Mouse (Mus musculus) retina, postnatal 7 days (tissue): ENCODE measurements around the gene Cdhr3.
"Not testable (repeated sequence)": the region's sequence is repeated elsewhere in the genome, so short reads cannot be mapped to it uniquely, and the experiment has no call there.

ENCODE experiments used
- DNase-seq: peaks from one replicate; pipeline ENCODE4 v3.0.0-alpha.2; 2012; ENCODE audit warnings: low read depth, low spot score

Cdhr3 gene

DNA sequence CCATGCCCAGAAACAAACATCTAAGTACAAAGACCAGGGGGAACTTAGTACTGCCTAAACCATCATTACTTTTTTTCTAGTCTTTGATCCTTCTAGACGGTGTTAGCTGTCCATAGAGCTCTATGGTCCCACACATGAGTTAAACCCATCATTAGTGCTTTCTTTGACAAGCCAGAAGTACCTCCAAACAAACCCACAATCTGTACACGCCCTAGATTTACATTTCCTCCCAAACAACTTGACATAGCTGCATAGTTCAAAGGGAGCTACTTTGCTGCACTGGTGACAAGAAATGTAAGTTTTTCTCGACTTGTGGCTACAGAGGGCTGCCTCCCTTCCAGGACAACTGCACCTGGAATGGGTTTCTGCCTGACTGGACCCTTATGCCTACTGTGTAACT lies 16.4 kb downstream of the Cdhr3 start:
- no peak for DNase-seq

DNA sequence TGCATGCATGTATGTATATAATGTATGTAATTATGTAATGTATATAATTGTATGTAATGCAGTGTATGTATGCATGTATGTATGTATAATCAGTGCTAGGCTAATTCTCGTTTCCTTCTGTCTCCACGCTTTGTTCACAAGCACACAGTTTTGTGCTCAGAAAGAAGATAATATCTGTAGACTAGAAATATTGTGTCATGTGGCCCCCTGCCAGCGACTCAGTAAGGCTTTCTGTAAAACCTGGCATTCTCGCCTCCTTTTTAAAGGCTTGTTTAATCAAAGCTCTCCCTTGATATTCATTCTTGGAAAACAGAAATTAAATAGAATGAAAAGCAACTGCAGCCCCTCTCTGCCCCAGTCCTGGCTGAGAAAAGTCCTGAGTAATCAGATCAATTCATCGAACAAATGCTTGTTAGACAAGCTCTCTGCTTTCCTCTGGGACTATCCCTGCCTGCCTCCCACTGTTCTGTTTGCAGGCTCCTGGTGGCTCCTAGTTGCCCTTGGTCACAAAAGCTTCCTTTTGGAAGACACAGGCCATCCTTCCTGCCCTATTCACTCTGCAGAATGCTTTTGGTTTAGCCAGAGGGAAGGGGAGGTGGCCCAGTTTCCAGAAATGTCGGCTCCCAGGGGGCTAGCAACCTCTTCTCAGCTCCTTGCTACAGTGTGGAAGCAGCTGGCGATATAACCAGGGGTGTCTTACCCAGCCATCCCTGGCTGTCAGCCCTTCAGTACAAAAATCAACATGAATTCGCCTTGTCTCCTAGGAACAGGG lies 20.6 kb downstream of the Cdhr3 start:
- DNase-seq: no peak

DNA sequence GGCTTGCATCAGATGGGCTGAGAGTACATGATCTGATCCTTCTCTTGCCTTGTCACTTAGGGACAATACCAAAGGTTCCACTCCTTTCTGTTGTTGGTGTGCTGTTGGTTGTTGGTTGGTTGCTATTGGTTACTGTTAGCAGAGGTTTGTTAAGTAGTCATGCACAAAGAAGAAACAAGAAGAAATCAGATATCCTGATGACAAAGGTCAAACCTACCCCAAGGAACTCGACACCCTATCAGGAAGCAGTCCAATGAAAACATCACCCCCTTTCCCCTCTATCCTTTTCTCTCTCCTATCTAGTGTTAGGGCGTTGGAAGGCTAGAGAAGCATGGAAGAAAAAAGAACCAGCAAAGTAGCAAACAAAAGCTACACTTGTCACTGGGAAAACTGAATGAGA lies 23.7 kb downstream of the Cdhr3 start:
- no peak for DNase-seq

DNA sequence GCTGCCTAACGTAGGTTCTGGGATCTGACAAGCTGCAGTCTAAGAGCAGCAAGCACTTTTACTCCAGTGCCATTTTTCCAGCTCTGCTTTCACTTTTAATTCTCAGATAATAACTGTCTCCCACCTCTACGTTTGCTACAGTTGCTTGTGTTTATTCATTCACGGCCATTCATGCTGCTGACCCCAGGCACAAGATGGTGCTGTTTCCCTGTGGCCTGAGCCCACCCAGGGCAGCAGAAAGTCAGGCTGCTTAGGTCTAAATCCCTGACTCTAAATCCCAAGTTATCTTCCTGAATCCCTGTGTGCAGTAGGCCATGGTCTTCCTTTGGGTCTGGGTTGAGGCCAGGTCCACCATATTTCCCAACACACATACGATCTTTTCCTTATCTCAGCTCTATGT lies 26.3 kb downstream of the Cdhr3 start:
- DNase-seq: no peak

DNA sequence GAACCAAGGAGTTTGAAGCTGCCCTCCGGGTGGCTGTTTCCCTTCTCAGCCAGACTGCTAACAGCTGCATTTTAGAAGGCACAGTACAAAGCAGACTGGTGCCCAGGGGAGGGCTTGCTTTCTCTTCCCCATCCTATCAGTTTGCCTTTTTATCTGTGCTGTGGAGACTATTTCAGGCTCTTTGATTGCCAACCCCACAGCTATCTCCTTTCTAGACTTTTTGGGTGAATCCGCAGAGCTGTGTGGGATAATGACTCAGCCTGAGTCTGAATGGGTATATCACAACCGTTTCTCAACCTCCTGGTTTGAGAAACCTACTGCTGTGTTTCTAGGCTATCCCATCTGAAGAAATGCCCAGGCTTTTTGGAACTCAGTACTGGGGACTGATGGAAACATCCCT lies 27.5 kb downstream of the Cdhr3 start:
- DNase-seq: no peak

DNA sequence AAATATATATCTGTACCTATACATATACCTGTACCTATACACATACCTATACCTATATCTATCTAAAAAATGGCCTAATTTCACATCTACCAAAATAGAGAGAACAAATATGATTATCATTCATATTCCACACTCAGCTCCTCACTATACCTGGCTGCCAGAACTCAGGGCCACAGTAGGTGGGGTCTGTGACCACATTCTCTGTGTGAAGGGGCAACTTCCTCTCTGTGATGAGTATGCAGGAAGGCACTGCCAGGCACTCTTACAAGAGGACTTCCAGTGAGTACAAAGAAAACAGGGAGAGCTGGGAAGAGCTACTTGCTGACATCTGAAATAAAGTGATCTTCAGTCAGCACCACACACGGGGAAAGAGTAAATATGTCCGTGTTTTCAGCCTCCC lies 28.4 kb downstream of the Cdhr3 start:
- DNase-seq: no peak

DNA sequence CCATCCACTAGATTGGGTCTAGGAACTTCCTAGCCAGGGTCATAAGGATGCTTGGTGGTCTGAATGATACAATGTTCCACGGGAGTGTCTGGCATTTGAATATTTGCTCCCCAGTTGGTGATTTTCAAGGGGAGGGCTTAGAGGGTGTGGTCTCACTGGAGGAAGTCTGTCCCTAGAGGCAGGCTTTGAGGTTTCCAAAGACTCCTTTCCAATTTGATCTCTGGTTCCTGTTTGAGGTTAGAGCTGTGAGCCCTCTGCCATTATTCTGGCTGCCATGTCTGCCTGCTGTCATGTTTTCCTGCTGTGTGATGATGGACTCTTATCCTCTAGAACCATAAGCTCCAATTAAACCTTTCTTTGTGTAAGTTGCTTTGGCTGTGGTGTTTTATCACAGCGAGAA lies 29.4 kb downstream of the Cdhr3 start:
- no peak for DNase-seq

DNA sequence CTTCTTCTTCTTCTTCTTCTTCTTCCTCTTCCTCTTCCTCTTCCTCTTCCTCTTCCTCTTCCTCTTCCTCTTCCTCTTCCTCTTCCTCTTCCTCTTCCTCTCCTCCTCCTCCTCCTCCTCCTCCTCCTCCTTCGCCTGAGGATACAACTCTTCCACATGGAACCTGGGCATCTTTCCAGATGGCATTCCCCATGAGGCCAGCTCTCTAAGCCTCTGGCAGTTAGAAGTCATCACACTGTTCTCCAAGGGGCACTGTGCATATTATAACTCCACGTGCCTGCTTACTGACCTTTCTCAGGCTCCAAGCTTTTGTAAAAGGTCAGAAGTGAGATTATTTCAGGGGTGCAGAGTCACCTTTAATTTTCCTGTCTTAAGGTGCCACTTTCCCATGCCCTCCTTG lies 30.3 kb downstream of the Cdhr3 start:
- DNase-seq: not testable (repeated sequence)

DNA sequence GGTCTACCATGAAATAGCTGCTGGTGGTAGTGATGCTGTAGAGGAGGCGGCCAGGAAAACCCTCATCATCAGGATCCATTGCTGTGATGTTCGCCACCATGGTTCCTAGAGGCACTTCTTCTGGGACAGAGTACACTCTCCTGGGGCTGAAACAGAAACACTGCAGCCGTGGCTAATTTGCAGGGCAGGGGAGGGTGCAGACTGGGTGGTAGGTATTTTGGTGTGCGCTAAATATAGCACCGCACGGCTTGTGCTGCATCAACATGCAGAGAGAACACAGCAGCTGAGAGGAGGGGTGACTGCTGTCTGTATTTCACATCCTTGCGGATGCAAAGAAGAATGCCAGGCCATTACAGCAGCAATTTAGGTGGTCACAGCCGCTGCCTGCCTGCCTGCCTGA lies 31.0 kb downstream of the Cdhr3 start:
- no peak for DNase-seq

DNA sequence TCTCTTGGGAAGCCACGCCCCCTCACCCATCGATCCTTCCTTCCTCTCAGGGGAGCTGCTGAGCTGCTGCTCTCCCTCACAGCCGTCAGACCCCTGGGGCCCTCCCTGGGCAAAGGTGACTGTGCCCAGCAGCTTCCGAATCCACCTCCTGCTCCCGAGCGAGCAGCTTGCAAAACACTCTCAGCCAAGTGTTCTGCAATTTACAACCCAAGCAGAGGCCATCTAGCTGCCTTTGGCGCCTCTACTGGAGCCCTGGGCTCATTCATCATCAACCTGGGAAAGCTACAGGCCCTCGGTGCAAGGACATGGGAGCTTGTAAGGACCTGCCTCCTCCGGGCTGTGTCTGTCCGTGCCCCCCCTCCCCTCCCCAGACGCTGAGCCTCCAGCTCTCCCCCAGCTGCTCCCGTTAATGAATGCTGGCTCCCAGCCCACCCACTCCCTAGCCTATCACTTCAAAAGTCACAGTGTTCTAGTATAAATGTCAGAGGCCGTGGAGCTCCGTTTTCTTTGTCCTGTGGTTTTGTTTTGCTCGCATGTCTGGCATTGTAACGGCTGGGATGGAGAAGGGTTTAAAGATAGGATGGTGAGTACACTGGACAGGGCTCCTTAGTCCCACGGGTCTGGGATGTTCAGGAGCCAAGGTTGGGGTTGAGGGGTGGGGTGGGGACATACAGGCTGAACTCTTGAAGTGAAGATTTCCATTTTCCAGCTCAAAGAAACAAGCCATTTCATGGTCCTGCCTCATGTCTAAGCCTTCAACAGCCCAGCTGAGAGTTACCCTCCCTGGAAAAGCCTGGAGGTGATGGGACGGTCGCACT lies 35.2 kb downstream of the Cdhr3 start:
- no peak for DNase-seq

DNA sequence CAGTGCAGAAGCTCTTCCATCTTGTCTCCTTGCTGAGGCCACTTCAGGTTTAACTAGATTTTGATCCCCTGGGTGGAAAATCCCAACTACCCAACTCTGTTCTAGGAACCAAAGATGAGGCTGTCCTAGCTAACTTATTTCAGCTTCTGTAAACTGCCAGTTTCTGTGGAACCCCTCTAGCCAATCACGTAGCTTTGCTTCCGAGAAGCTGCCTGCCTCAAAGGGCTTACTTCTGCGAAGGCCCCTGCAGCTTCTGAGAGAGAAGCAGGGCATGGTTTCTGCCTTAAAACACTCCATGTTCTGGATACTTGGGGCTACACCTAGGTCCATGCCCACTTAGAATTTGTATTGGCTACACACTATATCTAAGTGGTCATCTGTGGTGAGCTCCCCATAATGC lies 36.1 kb downstream of the Cdhr3 start:
- DNase-seq: no peak

DNA sequence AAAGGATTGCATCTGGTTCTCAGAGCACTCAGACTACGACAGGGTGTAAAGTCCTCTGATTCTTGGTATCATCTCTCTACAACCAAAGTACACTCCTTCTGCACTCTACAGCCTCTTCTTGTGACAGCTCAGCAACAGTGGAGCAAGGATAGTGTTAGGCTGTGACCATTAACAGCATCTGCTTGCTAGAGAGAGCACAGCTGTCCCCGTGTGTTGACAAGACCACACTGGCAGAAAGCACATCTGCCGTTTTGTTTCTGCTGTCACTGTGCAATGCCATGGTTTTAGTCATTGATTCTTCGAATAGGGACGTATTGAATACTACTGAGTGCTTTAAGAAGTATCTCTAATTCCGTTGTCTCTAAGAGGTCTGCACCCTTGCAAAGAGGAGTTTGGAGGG lies 36.6 kb downstream of the Cdhr3 start:
- no peak for DNase-seq

DNA sequence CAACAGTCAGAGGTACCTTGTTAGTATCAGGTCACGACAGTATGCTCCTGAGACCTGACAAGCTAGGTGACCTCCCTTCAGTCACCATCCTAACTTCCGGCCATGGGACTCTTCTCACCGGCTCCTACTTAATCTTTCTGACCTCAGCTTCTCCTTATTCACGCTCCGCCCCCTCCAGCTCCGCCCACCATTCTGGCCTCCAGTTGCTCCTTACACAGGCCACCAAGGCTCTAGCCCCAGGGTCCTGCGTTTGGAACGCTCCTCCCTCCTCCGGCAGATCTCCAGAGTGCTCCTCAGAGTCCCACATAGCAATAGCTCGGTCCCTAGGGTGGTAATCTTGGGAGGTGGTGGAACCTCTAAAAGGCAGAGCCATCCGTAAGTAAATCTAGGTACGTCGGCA lies 38.9 kb downstream of the Cdhr3 start:
- DNase-seq: no peak

DNA sequence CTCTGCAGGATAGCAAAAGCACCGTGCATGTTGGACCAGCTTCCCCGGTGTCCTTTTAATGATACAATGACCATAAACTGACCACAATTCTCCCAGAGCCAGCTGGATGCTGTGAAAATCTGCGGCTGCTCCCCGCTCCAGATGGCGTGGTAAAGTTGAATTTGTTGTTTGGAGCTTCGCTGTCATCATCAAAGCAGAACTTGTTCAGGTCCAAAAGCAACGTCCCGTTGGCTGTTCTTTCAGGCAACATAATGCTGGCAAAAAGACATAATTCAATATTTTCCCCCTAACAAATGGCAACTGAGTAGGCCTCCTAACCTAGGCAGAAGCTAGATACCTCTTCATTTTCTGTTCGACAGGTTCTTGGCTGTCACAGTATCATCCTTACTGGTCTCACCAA lies 39.4 kb downstream of the Cdhr3 start:
- no peak for DNase-seq

DNA sequence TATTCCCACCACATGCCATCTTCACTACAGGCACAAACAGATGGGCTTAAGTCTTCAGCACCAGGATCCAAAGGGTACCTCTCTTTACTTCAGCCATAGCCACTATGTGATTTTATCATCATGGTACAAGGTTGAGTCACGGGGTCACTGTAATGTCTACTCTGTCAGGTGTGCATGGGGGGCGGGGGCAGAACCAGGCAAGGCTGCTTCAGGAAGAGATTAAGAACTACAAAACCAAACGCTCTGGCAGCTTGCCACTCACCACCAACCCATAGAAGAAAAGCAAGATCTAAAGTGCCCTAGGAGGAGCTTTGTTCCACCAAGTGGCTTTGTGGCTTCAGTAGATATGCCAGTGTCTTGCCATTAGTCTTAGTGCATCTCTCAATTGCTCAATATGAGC lies 44.3 kb downstream of the Cdhr3 start:
- DNase-seq: no peak

DNA sequence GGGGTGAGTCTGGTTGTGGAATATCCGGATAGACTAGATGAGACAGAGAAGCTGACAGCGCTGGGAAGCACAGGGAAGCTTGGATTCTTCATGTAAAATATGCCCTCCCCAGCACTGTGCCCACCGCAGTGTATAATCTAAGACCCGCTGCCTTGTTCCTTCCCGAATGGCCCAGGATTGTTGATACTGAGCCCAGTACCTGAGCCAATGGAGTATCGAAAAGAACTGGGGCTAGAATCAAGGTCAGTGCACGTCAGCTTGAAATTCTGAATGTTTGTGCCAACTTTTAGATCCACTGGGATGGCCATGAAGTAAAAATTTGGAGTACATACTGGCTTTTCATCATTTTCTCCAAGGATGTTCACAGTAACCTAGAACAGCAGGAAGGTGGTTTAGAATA lies 46.2 kb downstream of the Cdhr3 start:
- no peak for DNase-seq

DNA sequence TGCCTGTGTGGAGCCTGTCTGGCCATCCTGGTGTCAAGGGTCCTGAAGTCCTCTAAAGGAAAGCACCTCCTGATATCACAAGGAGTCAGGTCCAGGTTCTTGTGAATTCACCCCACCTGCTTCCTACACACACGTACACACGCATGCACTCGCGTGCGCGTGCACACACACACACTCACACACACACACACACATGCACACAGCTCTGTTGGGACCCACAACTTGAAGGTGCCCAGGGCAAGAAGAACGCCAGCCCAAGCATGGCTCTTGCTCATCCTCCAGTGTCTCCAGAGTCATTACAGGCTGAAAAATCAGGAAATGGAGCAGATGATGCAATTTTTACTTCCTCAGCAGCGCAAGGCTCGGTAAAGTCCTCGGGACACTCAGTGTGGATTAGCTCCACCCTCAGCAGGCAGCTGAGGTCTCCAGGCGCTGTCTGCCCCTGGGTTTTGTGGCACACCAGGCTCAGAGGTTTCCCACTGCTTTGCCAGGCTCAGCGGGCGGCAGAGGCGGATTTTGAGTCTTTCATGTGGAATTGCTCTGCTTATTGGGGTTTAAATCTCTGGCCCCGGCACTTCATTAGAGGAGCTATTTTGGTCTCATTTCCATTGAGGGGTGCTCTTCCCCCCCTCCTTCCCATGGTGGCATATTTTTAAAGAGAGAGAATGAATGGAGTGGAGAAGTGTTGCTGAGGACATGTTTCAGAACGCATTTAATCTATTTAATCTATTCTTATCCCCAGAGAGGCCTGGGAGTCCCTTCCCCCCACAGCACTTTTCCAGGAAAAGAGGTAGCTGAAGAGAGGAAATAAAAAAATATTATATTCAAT lies 46.9 kb downstream of the Cdhr3 start:
- DNase-seq: no peak

DNA sequence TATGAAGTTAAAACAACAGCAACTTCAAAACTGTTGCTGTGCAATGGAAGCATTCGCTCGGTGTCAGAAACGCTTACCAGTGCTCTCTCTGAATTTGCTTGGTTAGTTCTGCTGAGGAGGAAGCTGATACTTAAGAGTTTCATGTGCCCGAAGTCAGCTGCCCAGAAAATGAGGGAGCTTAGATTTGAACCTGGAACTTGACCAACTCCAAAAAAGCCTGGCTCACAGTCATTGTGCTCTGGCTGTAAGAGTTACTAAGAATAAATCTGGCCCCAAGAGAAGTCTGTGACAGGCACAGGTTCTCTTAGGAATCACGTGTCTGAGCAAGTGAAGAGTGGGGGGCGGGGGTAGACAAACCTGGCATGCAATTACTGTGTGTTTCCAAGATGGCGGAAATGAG lies 51.2 kb downstream of the Cdhr3 start:
- no peak for DNase-seq

DNA sequence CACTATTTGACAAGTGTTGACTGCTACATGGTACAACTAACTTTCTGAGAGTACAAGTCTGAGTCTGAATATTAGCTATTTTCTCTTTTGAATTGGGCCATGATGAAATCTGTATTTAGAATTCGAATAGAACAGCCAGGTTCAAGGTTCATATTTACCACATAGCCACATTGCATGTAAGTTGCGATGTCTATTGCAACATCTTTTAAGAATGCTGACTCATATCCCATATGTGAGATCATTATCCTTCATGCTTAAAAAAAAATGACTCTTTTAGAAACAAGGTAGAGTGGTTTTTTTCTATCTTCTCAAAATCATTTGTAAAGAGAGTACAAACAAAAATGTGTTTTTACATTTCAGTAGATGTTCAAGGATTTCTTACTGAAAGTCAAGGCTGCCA lies 51.9 kb downstream of the Cdhr3 start:
- DNase-seq: no peak

DNA sequence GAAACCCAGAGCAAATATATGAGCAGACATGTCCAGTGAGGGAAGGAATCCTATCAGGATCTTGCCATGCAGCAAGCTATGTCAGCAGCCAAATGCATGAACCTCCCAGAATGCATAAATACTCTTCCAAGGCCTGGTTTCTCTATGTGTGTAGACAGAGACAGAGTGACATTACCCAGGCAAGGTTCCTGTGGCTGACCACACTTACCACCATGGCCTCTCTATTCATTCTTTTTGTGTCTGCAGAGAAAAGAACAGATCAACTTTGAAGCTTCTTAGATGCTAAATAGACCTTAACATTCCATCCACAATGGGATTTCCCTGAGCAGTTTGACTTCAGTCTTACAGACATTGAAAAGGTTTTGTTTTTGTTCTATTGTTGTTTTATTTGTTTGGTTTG lies 54.0 kb downstream of the Cdhr3 start:
- DNase-seq: no peak

DNA sequence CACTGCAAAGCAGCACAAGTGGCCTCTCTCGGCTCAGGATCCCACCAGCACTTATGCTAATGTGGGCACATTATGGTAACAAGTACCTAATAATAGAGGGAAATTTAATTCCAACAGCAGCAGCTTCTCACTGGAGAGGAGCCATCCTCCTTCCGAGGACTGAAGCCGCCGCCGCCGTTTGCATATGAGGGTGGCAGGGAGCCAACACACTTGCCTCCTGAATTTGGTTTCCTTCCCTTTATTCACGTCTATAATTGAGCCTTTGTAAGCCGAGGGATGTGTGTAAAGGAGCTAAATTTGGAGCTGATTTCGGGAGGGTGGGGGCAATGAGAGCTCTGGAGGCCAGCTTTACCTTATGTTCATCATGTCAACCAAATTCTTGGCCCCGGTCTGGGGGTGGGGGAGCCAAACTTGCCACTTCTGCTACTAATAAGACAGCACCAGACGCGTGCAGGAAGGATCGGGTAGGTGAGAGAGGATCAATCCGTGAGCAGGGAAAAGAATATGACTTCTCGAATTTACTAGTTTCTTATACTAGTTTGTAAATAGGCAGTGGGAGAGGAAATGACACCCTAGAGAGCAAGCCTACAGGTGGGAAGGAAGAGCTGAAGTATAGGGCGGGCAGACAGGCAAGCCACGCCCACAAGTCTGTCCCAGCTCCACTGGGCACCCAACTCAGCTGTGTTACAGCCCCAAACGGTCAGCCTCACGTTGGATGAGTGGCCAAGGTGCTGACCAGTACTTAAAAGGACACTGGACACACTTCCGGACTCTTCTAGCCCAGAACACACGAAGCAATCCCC lies 56.8 kb downstream of the Cdhr3 start:
- no peak for DNase-seq
